Mouse (Mus musculus): ENCODE data around the gene Syn3.
A peak's percentile ranks its signal among the peaks of the same experiment; 100 is the strongest.

The Syn3 gene

DNA sequence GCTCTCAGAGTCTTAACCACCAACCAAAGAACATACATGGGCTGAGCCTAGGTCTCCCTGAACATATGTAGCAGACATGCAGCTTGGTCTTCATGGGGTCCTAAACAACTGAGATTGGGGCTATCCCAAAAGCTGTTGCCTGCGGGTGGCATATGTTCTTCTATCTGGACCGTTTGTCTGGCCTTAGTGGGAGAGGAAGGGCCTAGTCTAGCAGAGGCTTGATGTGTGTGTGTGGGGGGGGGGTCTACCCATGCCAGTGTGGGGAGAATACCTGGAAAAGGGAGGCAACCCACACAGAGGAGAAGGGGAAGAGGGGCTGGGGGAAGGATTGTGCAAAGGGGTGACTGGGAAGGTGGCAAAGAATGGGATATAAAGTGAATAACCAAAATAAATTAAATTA, 281.9 kb downstream of the Syn3 start:
- DNase-seq (ENCODE audit: low spot score in 2 of 2) = no peak

- no peak for DNase-seq (ENCODE audit: low spot score in 2 of 2)
Measured at GRCm38 (mm10) chr10:86212062-86212461, 286.6 kb downstream of the Syn3 start.

GRCm38 (mm10) chr10:86203915-86204314, 294.8 kb downstream of the Syn3 start:
- no peak for DNase-seq (ENCODE audit: low spot score in 2 of 2)

GRCm38 (mm10) chr10:86203175-86203574, 295.5 kb downstream of the Syn3 start:
- DNase-seq (ENCODE audit: low spot score in 2 of 2) = no peak

GRCm38 (mm10) chr10:86201826-86202225, 296.9 kb downstream of the Syn3 start:
- DNase-seq (ENCODE audit: low spot score in 2 of 2) = no peak

- DNase-seq (ENCODE audit: low spot score in 2 of 2) = no peak
Measured at GRCm38 (mm10) chr10:86201006-86201405, 297.7 kb downstream of the Syn3 start.

- no peak for DNase-seq (ENCODE audit: low spot score in 2 of 2)
Measured at GRCm38 (mm10) chr10:86196414-86197025, 302.2 kb downstream of the Syn3 start.

GRCm38 (mm10) chr10:86194722-86195121, 304.0 kb downstream of the Syn3 start:
- no peak for DNase-seq (ENCODE audit: low spot score in 2 of 2)

DNA sequence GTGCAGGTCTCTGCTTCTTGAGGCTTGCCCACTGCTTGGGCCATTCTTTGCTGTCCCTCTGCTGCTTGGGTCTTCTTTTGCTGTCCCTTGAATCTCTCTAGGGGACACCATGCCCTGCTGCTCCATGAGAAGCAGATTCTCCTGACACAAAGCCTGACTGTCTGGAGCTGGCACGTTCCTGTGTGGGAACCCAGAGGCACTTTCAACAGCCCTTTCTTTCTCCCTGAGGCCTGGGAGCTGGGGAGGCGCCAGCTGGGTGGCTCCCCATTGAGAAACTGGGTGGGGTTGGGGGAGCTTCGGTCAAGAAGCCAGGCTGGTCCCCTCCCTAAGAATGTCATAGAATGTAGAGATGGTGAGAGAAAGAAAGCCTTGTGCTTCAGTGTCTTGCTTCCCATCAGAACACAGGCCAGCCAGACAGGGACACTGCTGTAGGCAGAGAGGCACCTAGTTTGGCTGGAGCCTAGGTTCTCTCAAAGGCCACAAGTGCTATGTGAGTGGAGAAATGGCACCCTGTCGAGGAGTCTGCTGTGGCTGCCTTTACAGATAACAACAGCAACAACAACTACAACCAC, 304.7 kb downstream of the Syn3 start:
- peak in 1 of 2 experiments; percentile 21 for DNase-seq (ENCODE audit: low spot score in 2 of 2)

DNA sequence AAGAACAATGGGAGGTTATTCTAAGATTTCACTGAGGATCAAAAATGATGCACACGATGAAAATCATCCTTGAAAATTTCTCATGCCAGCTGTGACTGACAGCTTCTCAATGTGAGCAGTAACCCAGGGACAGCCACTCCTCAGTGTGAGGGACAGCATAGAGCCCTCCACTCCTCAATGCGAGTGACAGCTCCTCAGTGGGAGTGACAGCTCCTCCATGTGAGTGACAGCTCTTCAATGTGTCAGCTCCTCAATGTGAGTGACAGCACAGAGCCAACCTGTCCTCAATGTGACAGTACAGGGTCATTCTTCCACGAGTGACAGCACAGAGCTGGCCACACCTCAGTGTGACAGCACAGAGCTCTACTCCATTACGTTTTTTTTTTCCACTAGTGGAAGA, 310.1 kb downstream of the Syn3 start:
- no peak for DNase-seq (ENCODE audit: low spot score in 2 of 2)

- DNase-seq (ENCODE audit: low spot score in 2 of 2) = peak in 1 of 2 experiments; percentile 19
Measured at GRCm38 (mm10) chr10:86187881-86188280, 310.8 kb downstream of the Syn3 start.

DNA sequence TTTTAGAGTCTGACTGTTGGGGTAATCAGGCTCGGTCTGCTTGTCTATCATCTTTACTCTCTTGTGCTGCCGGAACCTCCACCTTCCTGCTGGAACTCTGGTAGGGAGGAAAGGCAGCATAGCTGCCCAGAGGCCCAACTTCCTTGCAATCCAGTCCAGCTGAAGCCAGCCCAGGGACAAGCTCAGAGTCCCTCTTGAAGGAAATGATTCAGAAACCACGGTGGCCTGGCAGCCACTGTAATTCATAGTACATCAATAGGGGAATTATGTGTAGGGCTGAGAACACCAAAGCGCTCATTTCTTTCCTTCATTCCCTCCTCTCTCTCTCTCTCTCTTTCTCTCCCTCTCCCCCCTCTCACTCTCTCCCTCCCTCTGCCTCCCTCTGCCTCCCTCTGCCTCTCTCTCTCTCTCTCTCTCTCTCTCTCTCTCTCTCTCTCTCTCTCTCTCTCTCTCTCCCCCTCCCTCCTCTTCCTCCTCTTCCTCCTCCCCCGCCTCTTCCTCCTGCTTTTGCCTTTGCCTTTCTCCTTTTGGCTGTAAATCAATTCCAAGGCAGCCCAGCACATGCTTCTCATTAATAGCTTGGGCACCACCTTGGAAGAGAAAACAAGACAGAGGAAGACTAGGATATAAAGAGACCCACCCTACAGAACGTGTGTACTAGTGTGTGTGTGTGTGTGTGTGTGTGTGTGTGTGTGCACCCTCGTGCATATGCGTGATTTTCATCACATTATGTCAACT, 315.4 kb downstream of the Syn3 start:
- DNase-seq (ENCODE audit: low spot score in 2 of 2) = no peak

- peak in 1 of 2 experiments; percentile 33 for DNase-seq (ENCODE audit: low spot score in 2 of 2)
Measured at GRCm38 (mm10) chr10:86182183-86182805, 316.4 kb downstream of the Syn3 start.

GRCm38 (mm10) chr10:86176411-86176810, 322.3 kb downstream of the Syn3 start:
- no peak for DNase-seq (ENCODE audit: low spot score in 2 of 2)

GRCm38 (mm10) chr10:86174017-86174416, 324.7 kb downstream of the Syn3 start:
- DNase-seq (ENCODE audit: low spot score in 2 of 2) = no peak

- DNase-seq (ENCODE audit: low spot score in 2 of 2) = no peak
Measured at GRCm38 (mm10) chr10:86173284-86173683, 325.4 kb downstream of the Syn3 start.

DNA sequence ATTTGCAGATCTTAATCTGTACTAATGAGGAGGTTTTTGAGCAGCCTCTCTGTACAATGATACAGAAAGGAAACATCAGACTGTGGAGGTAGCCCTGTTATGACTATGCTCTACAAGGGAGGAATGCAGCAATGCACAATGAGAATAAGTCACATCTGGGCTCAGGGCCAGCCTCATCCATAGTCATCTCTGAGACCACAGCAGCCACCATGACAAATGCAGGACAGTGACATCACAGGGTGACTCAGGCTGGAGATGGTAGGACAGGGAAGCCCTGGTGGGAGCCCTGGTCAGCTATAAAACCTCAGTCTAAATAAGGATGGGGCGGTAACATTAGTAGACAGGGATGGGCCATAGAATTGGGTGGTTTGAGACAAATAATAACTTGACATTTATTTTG, 327.4 kb downstream of the Syn3 start:
- DNase-seq (ENCODE audit: low spot score in 2 of 2) = no peak

- no peak for DNase-seq (ENCODE audit: low spot score in 2 of 2)
Measured at GRCm38 (mm10) chr10:86168084-86168483, 330.6 kb downstream of the Syn3 start.

GRCm38 (mm10) chr10:86166854-86167268, 331.8 kb downstream of the Syn3 start:
- DNase-seq (ENCODE audit: low spot score in 2 of 2) = no peak

DNA sequence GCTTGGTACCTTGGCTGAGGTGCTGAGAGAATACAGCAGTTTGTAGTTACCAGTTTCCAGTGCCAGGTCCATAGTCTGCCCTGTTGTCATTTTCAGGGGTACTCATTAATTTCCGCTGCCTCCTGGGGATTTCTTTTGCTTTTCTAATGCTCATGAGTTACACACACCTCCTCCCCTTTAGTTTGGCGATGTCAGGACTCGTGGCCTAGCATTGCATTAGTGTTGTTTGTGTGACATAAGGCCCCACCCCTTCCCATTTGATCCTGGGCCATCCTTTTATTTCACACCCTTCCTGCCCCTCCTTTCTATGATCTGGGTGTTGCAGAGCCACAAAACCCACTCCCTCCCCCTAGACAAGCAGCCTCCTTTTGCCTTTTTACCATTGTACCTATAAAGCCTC, 334.6 kb downstream of the Syn3 start:
- DNase-seq (ENCODE audit: low spot score in 2 of 2) = no peak

- DNase-seq (ENCODE audit: low spot score in 2 of 2) = no peak
Measured at GRCm38 (mm10) chr10:86161783-86162271, 336.9 kb downstream of the Syn3 start.

DNA sequence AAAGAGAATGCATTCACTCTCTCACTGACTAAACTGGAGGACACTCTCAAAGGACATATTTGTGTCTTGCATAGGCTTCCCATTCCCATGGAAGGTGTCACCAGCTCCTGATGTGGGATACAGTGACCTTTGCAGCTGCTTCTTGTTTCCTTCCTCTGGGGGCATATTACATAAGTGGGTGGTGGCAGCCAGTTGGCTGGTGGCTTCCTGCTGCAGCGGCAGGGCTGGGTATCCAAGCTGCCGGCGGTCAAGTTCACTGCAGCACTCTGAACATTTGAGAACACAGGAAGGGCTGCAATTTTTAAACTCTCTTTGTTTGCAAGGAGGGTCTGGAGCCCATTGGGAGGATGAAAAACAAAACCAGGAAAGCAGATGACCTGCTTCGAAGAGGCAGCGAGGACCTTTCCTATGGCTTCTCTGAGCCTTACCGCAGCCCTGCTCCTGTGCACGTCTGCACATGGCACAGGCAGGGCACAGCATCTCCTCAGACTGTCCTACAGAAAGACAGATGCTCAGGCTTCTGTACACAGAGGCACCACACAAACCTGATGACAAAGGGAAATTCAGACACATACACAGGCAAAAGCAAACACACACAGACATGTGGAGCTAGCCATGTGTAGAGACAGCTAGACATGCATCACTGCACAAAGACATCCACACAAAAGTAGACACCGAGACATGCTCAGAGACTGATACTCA, 340.3 kb downstream of the Syn3 start:
- no peak for DNase-seq (ENCODE audit: low spot score in 2 of 2)
